Mouse (Mus musculus) liver, postnatal 0 days (tissue): ENCODE results near the gene Zfp668. TPM values are rescaled to one million over a fixed set of nuclear protein-coding genes. Genes with fewer than 3 reads are reported as not detected.

Experiments
- ATAC-seq: fragments of 200-750 bp; cut with Nextera tagmentation; 2 replicates; pipeline ENCODE4 v1.8.0; 2017; ENCODE audit warnings: mild to moderate bottlenecking, moderate library complexity
- DNase-seq: peaks from one replicate; pipeline ENCODE4 v3.0.0-alpha.2; 2016
- H3K27ac ChIP-seq: fragments of 300-500 bp; sonication (generic); 2 replicates; pipeline ENCODE4 v1.5.1; 2014; ENCODE audit warnings: antibody characterized with exemption, moderate library complexity, mild to moderate bottlenecking, low read depth
- H3K27me3 ChIP-seq: fragments of 300-500 bp; sonication (generic); 2 replicates; pipeline ENCODE4 v1.6.1; 2014; ENCODE audit warnings: low read length, control low read depth, mixed read lengths; ENCODE audit not compliant: insufficient read depth
- H3K36me3 ChIP-seq: fragments of 300-500 bp; sonication (generic); replicated peaks from 2 replicates; pipeline ENCODE4 v1.6.1; 2014; ENCODE audit warnings: mild to moderate bottlenecking, control low read depth, low read length, moderate library complexity, mixed read lengths; ENCODE audit not compliant: insufficient read depth
- H3K4me1 ChIP-seq: fragments of 300-500 bp; sonication (generic); 2 replicates; pipeline ENCODE4 v1.6.1; 2014; ENCODE audit warnings: antibody characterized with exemption, mild to moderate bottlenecking, control low read depth; ENCODE audit not compliant: insufficient read depth
- H3K4me2 ChIP-seq: fragments of 300-500 bp; sonication (generic); 2 replicates; pipeline ENCODE4 v1.6.1; 2014; ENCODE audit warnings: low read depth, mild to moderate bottlenecking, low read length, moderate library complexity, mixed read lengths
- H3K4me3 ChIP-seq: fragments of 300-500 bp; sonication (generic); 2 replicates; pipeline ENCODE4 v1.5.1; 2014; ENCODE audit warnings: low read depth, low read length
- H3K9ac ChIP-seq: fragments of 300-500 bp; sonication (generic); replicated peaks from 2 replicates; pipeline ENCODE4 v1.6.1; 2014; ENCODE audit warnings: mild to moderate bottlenecking, moderate library complexity
- H3K9me3 ChIP-seq: fragments of 300-500 bp; sonication (generic); 2 replicates; pipeline ENCODE4 v1.6.1; 2016; ENCODE audit warnings: mild to moderate bottlenecking, control low read depth, low read length, mixed read lengths
- CTCF ChIP-seq: sonication (generic); IDR thresholded peaks from 2 replicates; pipeline ENCODE4 v1.5.1; 2016; ENCODE audit warnings: antibody characterized with exemption, low read depth
- EP300 ChIP-seq: IDR thresholded peaks from 2 replicates; pipeline ENCODE4 v1.6.1; 2016; ENCODE audit warnings: antibody characterized with exemption, low read depth, mild to moderate bottlenecking
- WGBS: fragments of 180-500 bp; shearing (Covaris S2); extraction: QIAGEN DNeasy Blood & Tissue Kit; methylation state at CpG from one replicate; pipeline ENCODE4 v1.1.7; 2014; ENCODE audit not compliant: insufficient replicate concordance; 5-methylcytosine and 5-hydroxymethylcytosine counted together
- polyA plus RNA-seq: library from polyadenylated mRNA; unstranded; fragments of >200 nt; fragmentation: Nextera tagmentation; extraction: Ambion mirVana; gene quantifications from 2 replicates; pipeline ENCODE4 v1.2.1, GENCODE M21; 2015

The Zfp668 gene
- polyA plus RNA-seq, 1 experiment from 2014 or later, result 4.5 TPM

- no peak overlapping the region for H3K9ac ChIP-seq
- DNase-seq, result no peak
- 76% methylated on average over 4 of the region's 4 CpGs for WGBS
Observed at GRCm38 (mm10) chr7:127908656-127909055, 32.0 kb upstream of the Zfp668 start.

GRCm38 (mm10) chr7:127907939-127908338 is 31.3 kb upstream of the Zfp668 start:
- H3K36me3 ChIP-seq, result peaks cover 46% of the 10 kb centered on the region

More at GRCm38 (mm10) chr7:127908656-127909055, 32.0 kb upstream of the Zfp668 start:
- Histone ChIP-seq H3K4me3 (no peak overlapping the region), H3K36me3 (peaks cover 46% of the 10 kb centered on the region), H3K27ac (no peak overlapping the region), H3K27me3 (no peaks in the 10 kb centered on the region), H3K4me1 (peaks cover 19% of the 10 kb centered on the region), H3K9me3 (no peaks in the 10 kb centered on the region), H3K4me2 (no peak overlapping the region)
- no peak for ATAC-seq
- no peak for TF ChIP-seq EP300
- no peak for TF ChIP-seq CTCF

GRCm38 (mm10) chr7:127903971-127904796 is 27.6 kb upstream of the Zfp668 start, which contains the start of gene Bckdk:
Bckdk (plus strand) TSS chr7:127904082.
- H3K4me2 ChIP-seq, result peak within 1 kb of the TSS; percentile 93
- H3K27me3 ChIP-seq, result no peaks in the 10 kb centered on the region
- H3K36me3 ChIP-seq, result peaks cover 38% of the 10 kb centered on the region
- WGBS, result 7% methylated on average over 38 of the region's 38 CpGs
- peak within 1 kb of the TSS; percentile 78 for H3K27ac ChIP-seq
- H3K9ac ChIP-seq, result peak within 1 kb of the TSS; percentile 90
- ATAC-seq, result peak; percentile 90
- TF ChIP-seq CTCF (no peak), EP300 (no peak; the same call in 1 of the 2 replicates)
- H3K9me3 ChIP-seq, result no peaks in the 10 kb centered on the region
- peaks cover 23% of the 10 kb centered on the region for H3K4me1 ChIP-seq
- DNase-seq, result peak; percentile 84
- H3K4me3 ChIP-seq, result peak within 1 kb of the TSS; percentile 82

More at GRCm38 (mm10) chr7:127907939-127908338, 31.3 kb upstream of the Zfp668 start:
- peaks cover 13% of the 10 kb centered on the region for H3K4me1 ChIP-seq
- ATAC-seq (no peak), DNase-seq (no peak)
- no peak overlapping the region for H3K27ac ChIP-seq
- no peaks in the 10 kb centered on the region for H3K9me3 ChIP-seq
- no peak overlapping the region for H3K9ac ChIP-seq
- no peaks in the 10 kb centered on the region for H3K27me3 ChIP-seq
- H3K4me2 ChIP-seq, result no peak overlapping the region
- H3K4me3 ChIP-seq, result no peak overlapping the region
- WGBS, result 90% methylated on average over 12 of the region's 12 CpGs
- no peak for TF ChIP-seq CTCF
- no peak for TF ChIP-seq EP300

GRCm38 (mm10) chr7:127901772-127902171 is 25.1 kb upstream of the Zfp668 start:
- H3K27ac ChIP-seq, result no peak overlapping the region

GRCm38 (mm10) chr7:127899997-127900396 is 23.4 kb upstream of the Zfp668 start:
- no peak overlapping the region for H3K4me3 ChIP-seq
- H3K36me3 ChIP-seq, result no peaks in the 10 kb centered on the region; the same call in 1 of the 2 replicates
- no peaks in the 10 kb centered on the region for H3K9me3 ChIP-seq
- peaks cover 36% of the 10 kb centered on the region for H3K4me1 ChIP-seq
- 21% methylated on average over 7 of the region's 7 CpGs for WGBS
- H3K9ac ChIP-seq, result no peak overlapping the region
- DNase-seq (no peak), ATAC-seq (no peak)
- no peak overlapping the region for H3K27ac ChIP-seq
- TF ChIP-seq EP300 (no peak), CTCF (no peak)
- no peak overlapping the region; the same call in 1 of the 2 replicates for H3K4me2 ChIP-seq
- no peaks in the 10 kb centered on the region for H3K27me3 ChIP-seq

More at GRCm38 (mm10) chr7:127901772-127902171, 25.1 kb upstream of the Zfp668 start:
- ATAC-seq (no peak), DNase-seq (no peak)
- TF ChIP-seq CTCF (no peak), EP300 (no peak)
- H3K27me3 ChIP-seq, result no peaks in the 10 kb centered on the region
- H3K36me3 ChIP-seq, result peaks cover 15% of the 10 kb centered on the region
- H3K9ac ChIP-seq, result no peak overlapping the region
- 55% methylated on average over 2 of the region's 2 CpGs for WGBS
- no peaks in the 10 kb centered on the region for H3K9me3 ChIP-seq
- H3K4me1 ChIP-seq, result peaks cover 32% of the 10 kb centered on the region
- no peak overlapping the region for H3K4me2 ChIP-seq
- no peak overlapping the region for H3K4me3 ChIP-seq

- no peak for ATAC-seq
- Histone ChIP-seq H3K4me3 (no peak overlapping the region), H3K27me3 (no peaks in the 10 kb centered on the region), H3K4me1 (peaks cover 29% of the 10 kb centered on the region), H3K9ac (no peak overlapping the region), H3K36me3 (no peaks in the 10 kb centered on the region), H3K27ac (peak overlapping the region; percentile 37; the same call in 1 of the 2 replicates), H3K4me2 (peak overlapping the region; percentile 22; the same call in 1 of the 2 replicates), H3K9me3 (no peaks in the 10 kb centered on the region)
- peak; percentile 49 for DNase-seq
- TF ChIP-seq EP300 (no peak), CTCF (no peak)
- 35% methylated on average over 10 of the region's 10 CpGs for WGBS
Observed at GRCm38 (mm10) chr7:127898179-127898956, 21.7 kb upstream of the Zfp668 start.
